Mouse (Mus musculus): Measurements from ENCODE around the gene Gm10762.
"Not testable (repeated sequence)": the region's sequence is repeated elsewhere in the genome, so short reads cannot be mapped to it uniquely, and the experiment has no call there.

Gene Gm10762

GRCm38 (mm10) chr2:128967661-128968441 is at the start of gene Gm10762:
Gm10762 (minus strand) TSS chr2:128967725.
- in situ Hi-C loops (cut with MboI; ENCODE audit: low sequenced_read_pairs), result no loop called here

GRCm38 (mm10) chr2:129008867-129009266 is 41.3 kb upstream of the Gm10762 start:
- in situ Hi-C loops (cut with MboI; ENCODE audit: low sequenced_read_pairs), result not testable (repeated sequence)

- in situ Hi-C loops (cut with MboI; ENCODE audit: low sequenced_read_pairs), result no loop called here
Measured at GRCm38 (mm10) chr2:129006194-129006749, 38.7 kb upstream of the Gm10762 start.

- in situ Hi-C loops (cut with MboI; ENCODE audit: low sequenced_read_pairs), result no loop called here
Measured at GRCm38 (mm10) chr2:129004872-129005271, 37.3 kb upstream of the Gm10762 start.

GRCm38 (mm10) chr2:128984746-128985145 is 17.2 kb upstream of the Gm10762 start:
- in situ Hi-C loops (cut with MboI; ENCODE audit: low sequenced_read_pairs), result no loop called here

- in situ Hi-C loops (cut with MboI; ENCODE audit: low sequenced_read_pairs), result no loop called here
Measured at GRCm38 (mm10) chr2:128975572-128975971, 8.0 kb upstream of the Gm10762 start.

DNA sequence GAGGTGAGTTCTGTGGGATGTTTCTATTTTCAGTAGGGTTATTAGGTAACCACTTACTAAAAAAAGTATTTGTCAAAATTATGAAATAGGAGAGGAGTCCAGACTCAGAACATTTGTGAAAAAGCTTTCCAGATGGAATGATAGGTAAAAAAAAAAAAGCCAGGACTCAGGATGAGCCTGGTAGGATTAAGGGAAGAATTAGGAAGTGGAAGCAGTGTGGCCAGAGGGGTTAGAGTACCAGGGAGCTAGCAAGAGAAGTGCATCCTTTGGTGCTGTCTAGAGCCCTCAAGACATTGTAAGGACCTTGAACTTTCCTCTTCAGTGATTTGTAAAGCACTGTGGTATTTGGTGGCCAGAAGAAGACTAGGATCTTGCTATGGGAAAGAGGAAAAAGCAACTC is 4.8 kb upstream of the Gm10762 start:
- in situ Hi-C loops (cut with MboI; ENCODE audit: low sequenced_read_pairs), result no loop called here

DNA sequence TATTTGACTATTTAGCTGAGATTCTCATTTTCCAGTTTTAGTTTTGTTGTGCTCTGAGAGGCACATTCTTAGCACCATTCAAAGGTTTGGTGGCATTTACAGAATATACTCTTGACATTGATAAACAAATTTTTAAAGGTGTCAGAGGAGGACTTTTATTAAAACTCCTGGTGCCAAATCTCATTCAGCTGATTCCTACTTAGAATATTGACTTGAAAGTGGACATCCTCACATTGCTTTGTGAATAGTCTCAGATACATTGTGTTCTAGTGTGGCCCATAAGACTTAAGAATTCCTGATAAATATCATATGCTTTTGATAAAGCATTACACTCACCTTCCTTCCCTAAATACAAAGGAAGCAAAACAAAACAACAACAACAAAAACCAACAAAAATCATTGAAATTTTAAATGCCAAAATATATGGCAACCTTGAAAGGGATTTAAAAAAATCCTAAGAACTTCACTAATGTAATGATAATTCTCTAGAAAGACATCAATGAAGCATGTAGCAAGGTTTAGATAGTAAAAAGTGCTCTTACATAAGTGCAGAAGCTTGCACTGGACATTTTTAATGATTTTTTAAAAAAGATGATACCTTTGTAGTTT is 1.1 kb upstream of the Gm10762 start:
- in situ Hi-C loops (cut with MboI; ENCODE audit: low sequenced_read_pairs), result no loop called here

GRCm38 (mm10) chr2:128966641-128967580 is 614 bp downstream of the Gm10762 start, which contains the start of gene Zc3h6:
Zc3h6 (plus strand) TSS chr2:128967402.
- in situ Hi-C loops (cut with MboI; ENCODE audit: low sequenced_read_pairs), result no loop called here

GRCm38 (mm10) chr2:128966236-128966635 is 1.3 kb downstream of the Gm10762 start:
- in situ Hi-C loops (cut with MboI; ENCODE audit: low sequenced_read_pairs), result no loop called here

DNA sequence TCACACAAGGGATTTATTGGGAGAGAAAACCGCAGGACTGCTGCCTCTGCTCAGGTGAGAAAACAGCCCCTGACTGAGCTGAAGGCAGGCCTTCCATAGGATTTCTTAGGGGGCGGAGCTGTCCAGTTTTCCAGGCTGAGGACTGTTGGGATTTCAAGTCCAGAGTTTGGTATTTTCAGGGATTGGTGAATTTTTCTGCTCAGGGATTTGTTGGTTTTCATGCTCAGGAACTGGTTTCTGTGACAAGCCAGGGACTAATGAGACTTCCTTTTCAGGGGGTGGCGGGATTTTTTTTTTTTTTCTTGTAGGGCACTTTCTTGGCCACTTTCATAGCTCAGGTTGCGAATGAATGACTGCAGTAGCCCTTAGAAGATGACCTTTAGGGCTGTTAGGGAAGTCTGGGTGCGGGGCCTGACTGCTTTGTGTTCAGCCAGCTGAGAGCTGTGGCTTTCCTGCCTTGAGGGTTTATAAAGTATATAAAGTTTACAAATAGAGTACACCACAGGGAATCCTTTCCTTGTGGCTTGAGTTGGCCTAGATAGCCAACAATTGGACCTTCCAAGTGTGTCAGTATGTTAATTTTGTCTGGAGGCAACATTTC is 1.9 kb downstream of the Gm10762 start:
- in situ Hi-C loops (cut with MboI; ENCODE audit: low sequenced_read_pairs), result no loop called here

DNA sequence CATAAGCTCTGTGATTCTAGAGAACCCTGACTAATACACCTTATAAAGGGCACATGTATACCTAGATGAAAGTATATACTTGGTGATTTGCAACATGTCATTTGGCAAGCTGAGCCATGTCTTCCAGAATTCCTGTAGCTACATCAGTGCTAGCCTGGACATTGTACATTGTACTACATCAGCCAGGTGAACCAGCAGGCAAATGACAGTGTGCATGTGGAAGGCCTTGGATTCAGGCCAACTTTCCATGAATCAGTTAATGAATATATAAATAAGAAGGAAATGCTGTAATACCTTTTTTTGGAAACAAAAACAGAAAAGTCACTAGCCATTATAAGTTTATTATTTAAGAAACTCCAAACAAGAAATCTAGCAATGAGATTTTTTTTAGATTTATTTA is 13.3 kb downstream of the Gm10762 start:
- in situ Hi-C loops (cut with MboI; ENCODE audit: low sequenced_read_pairs), result no loop called here

- in situ Hi-C loops (cut with MboI; ENCODE audit: low sequenced_read_pairs), result no loop called here
Measured at GRCm38 (mm10) chr2:128947962-128948588, 19.4 kb downstream of the Gm10762 start.

GRCm38 (mm10) chr2:128943538-128944528 is 23.7 kb downstream of the Gm10762 start, which contains the start of gene Zc3h8:
Zc3h8 (minus strand) TSS chr2:128944077.
- in situ Hi-C loops (cut with MboI; ENCODE audit: low sequenced_read_pairs), result no loop called here

DNA sequence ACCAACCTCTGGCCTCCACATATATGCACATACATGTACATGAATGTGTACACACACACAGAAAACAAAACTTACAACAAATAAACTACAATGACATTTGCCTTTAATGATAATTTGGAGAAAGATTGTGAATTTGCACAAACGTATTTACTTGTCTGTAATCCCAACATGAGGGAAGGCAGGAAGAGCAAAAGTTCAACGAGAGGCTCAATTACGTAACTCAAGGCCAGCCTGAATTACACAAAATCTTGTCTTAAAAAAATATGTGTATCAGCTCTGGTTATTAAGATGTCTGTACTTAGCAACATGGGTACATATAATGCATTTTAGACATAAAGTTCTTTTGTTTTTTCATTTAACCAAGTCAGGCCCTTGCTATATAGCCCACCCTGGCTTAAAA is 31.3 kb downstream of the Gm10762 start:
- in situ Hi-C loops (cut with MboI; ENCODE audit: low sequenced_read_pairs), result no loop called here

DNA sequence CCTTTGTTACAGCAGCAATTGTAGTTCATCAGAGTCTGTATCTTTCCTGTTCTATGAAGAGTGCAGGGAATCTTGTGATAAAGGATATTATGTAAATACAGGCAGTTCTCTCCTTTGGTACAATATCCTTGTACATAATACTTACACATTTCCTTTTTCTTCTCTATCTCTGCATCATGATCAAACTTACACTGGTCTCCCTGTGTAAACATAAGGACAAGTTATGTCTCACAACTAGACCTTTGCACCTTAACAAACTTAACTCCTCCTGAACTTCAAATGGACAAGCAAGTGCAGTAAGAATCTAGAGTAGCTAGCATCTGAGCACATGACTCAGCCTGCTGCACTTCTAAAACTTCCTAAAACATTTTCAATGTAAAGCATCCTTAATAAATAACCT is 36.8 kb downstream of the Gm10762 start:
- in situ Hi-C loops (cut with MboI; ENCODE audit: low sequenced_read_pairs), result no loop called here

DNA sequence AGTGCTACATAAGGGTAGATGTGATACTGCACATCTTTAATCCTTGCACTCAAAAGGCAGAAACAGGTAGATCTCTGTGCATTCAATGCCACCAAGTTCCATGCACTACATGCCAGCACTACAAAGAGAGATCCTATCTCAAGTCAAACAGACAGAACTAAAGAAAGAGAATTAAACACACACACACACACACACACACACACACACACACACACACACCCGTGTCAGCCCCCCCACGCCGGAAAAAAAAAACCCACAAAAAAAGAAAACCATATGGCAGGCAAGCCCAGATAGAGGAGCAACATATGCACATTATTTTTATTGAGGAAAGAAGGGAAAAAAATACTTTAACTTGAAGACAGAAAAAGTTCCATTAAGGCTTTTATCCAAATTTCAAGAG is 39.1 kb downstream of the Gm10762 start:
- in situ Hi-C loops (cut with MboI; ENCODE audit: low sequenced_read_pairs), result no loop called here

GRCm38 (mm10) chr2:128924799-128925198 is 42.7 kb downstream of the Gm10762 start:
- in situ Hi-C loops (cut with MboI; ENCODE audit: low sequenced_read_pairs), result no loop called here
